Mouse (Mus musculus) mesoderm, embryonic 11.5 days (tissue): ENCODE measurements around the gene Fam19a4.

ENCODE experiments used
- DNase-seq: peaks from one replicate; pipeline ENCODE4 v3.0.0-alpha.2; 2012; ENCODE audit warnings: low read depth, low spot score

Fam19a4 gene

GRCm38 (mm10) chr6:97060074-97060681 is at the start of gene Fam19a4:
Gene Fam19a4, minus strand, starts transcription at chr6:97060413.
- DNase-seq: peak; percentile 73

- peak; percentile 89 for DNase-seq
Observed at GRCm38 (mm10) chr6:97106777-97107176, 46.6 kb upstream of the Fam19a4 start.

GRCm38 (mm10) chr6:97106106-97106505 is 45.9 kb upstream of the Fam19a4 start:
- no peak for DNase-seq

GRCm38 (mm10) chr6:97104264-97104852 is 44.1 kb upstream of the Fam19a4 start:
- DNase-seq: no peak

GRCm38 (mm10) chr6:97101958-97102702 is 41.9 kb upstream of the Fam19a4 start:
- DNase-seq: peak; percentile 66

GRCm38 (mm10) chr6:97101190-97101957 is 41.2 kb upstream of the Fam19a4 start:
- peak; percentile 22 for DNase-seq

- DNase-seq: no peak
Observed at GRCm38 (mm10) chr6:97082336-97082735, 22.1 kb upstream of the Fam19a4 start.

- no peak for DNase-seq
Observed at GRCm38 (mm10) chr6:97080016-97080415, 19.8 kb upstream of the Fam19a4 start.

GRCm38 (mm10) chr6:97059599-97059998 is 614 bp downstream of the Fam19a4 start:
- DNase-seq: no peak

GRCm38 (mm10) chr6:97052196-97052770 is 7.9 kb downstream of the Fam19a4 start:
- no peak for DNase-seq

- peak; percentile 14 for DNase-seq
Observed at GRCm38 (mm10) chr6:97048403-97048802, 11.8 kb downstream of the Fam19a4 start.

- no peak for DNase-seq
Observed at GRCm38 (mm10) chr6:97046541-97046940, 13.7 kb downstream of the Fam19a4 start.

GRCm38 (mm10) chr6:97027110-97027677 is 33.0 kb downstream of the Fam19a4 start:
- DNase-seq: peak; percentile 37

- no peak for DNase-seq
Observed at GRCm38 (mm10) chr6:97019323-97019722, 40.9 kb downstream of the Fam19a4 start.

- no peak for DNase-seq
Observed at GRCm38 (mm10) chr6:97016711-97017110, 43.5 kb downstream of the Fam19a4 start.

GRCm38 (mm10) chr6:97016018-97016417 is 44.2 kb downstream of the Fam19a4 start:
- no peak for DNase-seq

GRCm38 (mm10) chr6:97006513-97007094 is 53.6 kb downstream of the Fam19a4 start:
- DNase-seq: peak; percentile 84

- DNase-seq: peak; percentile 30
Observed at GRCm38 (mm10) chr6:97005038-97005437, 55.2 kb downstream of the Fam19a4 start.

GRCm38 (mm10) chr6:96995556-96996159 is 64.6 kb downstream of the Fam19a4 start:
- DNase-seq: no peak

- DNase-seq: no peak
Observed at GRCm38 (mm10) chr6:96991741-96992140, 68.5 kb downstream of the Fam19a4 start.
